Mouse (Mus musculus): ENCODE measurements around the gene Gmcl1.

Gmcl1 gene

DNA sequence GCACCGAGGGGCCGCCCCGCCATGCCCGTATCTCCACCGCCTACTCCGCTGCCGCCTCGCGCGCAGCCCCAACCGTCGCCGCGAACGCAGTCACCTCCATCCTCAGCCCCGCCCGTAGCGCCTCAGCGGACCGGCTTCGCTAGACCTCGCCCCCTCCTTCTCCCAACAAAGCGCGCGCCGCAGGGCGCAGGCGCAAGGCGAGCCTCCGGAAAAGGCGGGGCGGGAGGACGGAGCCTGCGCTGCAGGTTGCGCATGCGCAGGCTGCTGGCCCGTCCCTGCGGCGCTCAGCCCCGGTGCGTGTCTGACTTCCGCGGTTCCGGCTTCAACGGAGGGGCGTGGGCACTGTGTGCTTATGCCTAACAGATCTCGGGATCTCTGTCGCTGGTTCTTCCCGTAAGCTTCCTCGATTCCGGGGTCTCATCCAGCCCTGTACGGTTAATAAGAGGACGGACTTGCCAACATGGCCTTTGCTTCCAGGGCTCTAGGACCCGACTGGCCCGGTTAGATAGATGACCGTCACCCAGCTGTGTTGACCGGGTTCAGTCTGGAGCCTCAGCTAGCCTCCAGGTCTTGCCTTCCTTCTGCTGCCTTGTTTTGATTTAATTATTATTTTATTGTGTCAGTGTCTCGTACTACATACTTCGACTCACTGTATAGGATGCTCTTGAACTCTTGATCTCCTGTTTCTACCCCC, at the start of gene Gmcl1:
Gene Gmcl1, minus strand, starts transcription at position 201 of the 694 bp plus-strand sequence.
- DNase-seq (ENCODE audit: low spot score) = peak; percentile 98

DNA sequence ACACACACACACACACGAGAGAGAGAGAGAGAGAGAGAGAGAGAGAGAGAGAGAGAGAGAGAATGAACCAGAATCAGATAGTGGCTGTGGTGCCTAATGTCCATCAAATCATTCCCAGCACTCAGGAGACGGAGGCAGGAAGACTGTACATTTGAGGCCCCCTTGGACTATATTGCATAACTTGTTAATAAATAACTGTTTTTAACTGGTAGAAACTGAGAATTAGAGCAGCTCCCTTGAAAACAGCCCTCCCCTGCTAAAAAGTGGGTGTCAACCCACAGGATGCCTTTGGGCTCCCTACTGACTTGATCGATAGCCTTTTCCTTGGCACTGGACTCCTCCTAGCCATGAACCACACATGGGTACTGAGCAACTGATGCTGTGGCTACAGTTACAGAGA, 49.2 kb upstream of the Gmcl1 start:
- DNase-seq (ENCODE audit: low spot score) = no peak

DNA sequence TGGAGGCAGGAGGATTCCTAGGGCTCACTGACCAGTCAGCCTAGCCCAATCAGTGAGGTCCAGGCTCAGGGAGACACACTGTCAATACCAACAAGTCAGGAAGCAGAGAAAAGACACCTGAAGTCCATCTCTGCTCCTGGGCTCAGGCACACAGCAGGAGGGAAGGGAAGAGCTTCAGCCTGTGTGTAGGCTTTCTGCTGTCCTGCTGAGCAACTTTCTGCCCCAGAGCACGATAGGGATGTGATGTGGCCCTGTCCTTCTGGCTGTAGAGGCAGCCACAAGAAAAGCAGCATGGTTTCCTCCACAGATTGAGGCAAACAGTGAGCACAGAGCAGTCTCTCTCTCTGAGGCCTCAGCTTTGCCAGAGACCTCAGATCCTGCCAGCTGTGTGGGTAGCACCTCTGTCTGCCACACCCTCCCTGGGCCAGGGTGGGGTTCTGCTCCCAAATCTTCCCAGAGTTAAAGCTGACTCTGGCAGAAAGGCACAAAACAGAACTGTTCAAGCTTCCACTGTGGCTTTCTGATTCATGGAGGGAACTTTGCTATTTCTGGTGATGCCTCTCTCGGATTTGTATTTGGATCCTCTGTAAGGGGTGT, 48.3 kb upstream of the Gmcl1 start:
- no peak for DNase-seq (ENCODE audit: low spot score)

DNA sequence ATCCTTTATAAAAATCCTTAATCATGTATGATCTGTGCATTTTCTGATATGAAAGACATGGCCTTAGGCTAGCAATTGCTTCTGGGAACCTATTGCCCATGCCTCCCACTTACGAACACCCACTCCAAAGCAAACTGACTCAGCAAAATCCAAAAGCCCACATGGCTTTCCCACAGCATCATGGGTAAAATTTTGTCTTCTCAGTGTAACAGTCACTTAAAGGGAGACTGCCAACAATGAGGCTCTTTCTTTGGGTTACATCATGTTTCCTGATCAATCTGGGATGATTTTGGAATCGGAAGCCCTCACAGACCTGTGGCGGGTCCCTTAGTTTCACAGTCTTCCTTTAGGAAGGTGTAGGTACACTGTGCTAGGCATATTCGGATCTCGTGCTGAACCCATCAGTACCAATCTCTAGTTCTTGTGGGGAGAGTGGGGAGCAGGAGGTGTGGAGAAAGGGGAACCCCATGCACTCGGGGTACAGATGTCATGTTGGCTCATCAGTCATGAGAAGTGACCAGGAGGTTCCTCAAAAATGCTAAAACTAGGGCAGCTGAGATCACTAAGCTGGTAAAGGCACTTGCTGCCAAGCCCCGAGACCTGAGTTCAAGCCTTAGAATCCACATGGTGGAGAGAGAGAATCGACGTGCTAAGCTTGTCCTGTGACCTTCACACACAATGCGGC, 45.9 kb upstream of the Gmcl1 start:
- peak; percentile 21 for DNase-seq (ENCODE audit: low spot score)

DNA sequence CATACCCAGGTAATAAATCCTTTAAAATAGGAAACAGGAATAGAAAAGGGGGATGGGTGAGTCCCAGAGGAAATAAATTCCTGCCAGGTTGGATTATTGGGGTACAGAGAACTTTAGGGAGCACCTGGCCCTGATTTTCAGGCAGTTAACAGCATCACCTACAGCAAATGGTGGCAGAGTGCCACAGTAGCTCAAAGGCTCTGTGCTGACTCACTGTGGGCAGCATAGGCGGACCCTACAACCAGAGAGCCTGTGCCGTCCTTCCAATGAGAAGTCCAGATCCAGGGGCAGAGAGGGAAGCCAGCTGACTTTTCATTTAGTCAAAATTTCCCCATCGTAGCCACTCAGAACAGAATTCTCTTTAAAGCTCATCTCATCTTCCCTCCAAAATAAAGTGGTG, 44.0 kb upstream of the Gmcl1 start:
- no peak for DNase-seq (ENCODE audit: low spot score)

DNA sequence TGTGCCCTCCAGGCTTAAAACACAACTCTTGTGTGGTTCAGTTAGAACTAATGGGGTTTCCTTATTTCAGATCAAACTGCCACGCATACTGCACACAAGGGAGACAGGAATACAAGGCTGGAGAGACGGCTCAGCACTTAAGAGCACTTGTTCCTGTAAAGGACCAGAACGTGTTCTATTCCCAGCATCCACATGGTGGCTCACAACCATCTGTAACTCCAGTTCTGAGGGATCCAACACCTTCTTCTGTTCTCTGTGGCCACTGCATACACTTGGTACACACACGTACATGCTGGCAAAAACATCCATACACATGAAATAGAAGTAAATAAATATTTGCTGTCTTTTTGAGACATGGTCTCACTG, 43.5 kb upstream of the Gmcl1 start:
- no peak for DNase-seq (ENCODE audit: low spot score)

DNA sequence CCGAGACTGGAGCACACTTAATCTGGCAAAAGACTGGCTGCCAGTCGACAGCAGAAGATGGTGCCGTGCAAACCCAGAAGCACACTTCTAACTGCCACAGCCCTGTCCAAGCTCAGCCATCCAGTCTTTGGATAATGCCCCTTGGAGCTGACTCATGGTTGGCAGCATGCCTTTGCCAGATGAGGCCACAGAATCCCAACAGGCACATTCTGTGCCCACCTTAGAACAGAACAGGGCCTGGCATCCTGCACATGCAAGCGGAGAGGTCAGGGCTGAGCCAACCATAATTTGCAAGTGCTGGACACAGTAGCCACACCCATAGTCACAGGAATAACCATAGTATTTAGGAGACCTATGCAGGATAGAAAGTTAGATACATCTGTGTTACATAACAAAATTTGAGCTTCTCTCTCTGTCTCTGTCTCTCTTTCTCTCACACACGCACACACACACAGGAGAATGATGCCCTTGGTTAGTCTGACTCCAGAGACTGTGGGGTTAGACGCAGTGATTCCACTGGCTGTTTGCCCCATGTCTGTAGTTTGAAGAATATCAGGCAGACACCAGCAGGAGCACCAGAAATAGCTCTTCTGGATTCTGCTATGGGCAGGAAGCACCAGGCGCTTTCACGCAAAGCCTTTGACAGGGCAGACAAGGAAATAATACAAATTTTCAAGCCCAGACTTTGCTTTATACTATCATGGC, 43.0 kb upstream of the Gmcl1 start:
- DNase-seq (ENCODE audit: low spot score) = peak; percentile 52

DNA sequence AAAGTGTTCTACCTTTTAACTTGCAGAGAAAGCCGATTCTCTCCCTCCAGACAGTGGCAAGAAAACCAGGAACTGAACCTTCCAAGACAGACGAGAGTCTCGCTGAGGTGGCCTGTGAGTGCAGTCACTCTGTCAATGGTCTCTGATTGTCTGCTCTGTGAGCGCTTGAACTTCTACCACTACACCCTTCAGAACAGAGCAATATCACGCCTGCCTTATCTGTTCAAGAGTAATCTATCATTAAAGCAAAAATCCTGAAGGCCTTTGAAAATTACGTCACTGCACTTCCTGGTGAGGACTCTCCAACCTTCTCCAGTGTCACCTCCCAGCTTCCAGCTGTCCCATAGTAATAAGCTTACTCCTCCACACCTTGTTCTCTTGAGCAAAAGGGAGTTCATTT, 41.8 kb upstream of the Gmcl1 start:
- no peak for DNase-seq (ENCODE audit: low spot score)

DNA sequence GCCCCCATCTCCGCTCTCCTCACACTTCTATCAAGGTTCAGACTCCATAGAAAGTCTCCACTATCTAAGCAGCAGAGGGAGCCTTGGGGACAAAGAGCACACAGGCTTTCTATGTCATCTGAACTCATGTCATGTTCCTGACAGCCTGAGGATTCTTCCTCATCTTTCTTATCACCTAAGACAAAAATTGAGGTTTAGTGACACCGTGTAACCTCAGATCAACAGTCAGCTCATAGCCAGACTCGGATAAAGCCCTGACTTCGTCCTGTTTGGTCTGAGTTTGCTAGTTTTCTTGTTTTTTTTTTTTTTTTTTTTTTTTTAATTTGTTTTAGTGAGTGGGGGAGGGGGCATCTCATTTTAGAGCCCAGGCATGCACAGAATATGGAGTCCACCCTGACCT, 40.6 kb upstream of the Gmcl1 start:
- no peak for DNase-seq (ENCODE audit: low spot score)

DNA sequence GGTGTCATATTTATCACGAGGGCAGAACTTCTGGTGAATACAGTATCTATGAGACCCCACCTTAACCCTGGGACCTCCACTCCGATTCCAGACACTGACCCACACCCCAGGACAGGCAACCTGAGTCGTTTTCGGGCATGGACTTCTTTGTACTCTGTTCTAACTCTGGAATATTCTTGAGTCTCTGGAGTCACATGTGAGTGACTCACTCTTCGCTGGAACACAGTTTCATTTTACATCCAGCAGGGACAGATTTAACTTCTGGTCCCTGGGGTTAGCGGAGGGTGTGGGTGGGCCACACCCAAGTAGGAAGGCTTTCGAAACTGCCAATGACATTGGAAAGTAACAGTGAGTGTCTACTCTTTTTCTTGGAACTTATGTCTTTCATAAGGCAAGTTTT, 39.4 kb upstream of the Gmcl1 start:
- DNase-seq (ENCODE audit: low spot score) = peak; percentile 27

DNA sequence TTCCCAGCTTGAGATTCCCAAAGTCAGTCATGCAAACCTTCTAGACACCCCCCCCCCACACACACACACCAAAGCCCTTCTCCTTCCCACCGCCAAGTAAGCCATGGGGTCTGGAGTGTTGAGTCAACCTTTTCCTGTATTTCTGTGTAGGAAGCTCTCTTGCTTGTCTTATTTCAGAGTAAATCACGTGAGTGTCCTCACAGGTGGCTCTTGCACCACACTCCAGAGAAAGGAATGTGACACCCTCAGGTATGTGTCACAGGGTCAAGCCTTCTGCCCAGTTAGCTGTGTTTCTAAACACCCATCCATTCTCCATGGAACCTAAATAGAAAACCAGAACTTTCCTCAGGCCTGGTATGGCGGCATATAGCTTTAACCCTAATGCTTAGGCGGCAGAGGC, 35.8 kb upstream of the Gmcl1 start:
- no peak for DNase-seq (ENCODE audit: low spot score)

DNA sequence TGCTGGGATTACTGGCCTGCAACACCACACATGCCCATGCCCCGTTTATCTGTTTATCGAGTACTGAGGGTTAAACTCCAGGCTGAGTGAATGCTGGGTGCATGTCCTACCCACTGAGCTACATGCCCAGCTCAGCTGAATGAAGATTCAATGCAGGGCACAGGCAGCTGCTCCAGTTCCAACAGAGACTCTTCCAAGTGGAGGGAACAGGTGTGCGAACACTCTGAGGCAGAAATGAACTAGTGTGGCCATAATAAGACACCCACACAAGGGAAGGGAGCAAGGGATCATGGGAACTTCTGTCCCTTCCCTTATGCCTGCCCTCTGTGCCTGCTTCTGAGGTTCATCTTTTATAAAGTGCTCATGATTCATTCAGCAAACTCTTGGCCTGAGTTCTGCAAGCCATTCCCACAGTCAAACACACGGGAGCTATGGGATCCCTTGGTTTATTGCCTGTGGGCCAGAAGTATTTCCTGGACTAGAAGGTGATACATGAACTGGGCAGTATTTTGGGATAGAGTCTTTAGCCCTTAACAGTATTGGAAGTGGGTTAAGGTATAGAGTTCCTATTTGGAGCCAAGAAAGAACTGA, 35.1 kb upstream of the Gmcl1 start:
- no peak for DNase-seq (ENCODE audit: low spot score)

DNA sequence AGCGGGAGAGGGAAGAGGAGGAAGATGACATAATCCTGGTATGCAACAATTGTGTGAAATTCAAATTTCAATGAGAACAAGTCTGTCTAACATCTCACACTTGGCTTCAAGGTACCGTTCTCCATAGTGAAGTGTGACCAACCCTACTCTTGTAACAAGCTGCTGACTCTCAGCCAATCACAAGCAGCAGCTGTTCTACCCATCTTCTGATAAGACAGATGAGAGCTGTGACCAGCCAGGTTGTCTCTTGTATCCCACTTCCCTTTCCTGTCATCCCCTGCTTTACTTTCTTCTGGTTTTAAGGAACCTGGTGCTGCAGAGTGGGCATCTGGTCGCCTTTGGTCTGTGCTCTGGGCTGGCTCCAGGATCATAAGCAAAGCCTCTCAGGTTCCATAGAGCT, 34.3 kb upstream of the Gmcl1 start:
- no peak for DNase-seq (ENCODE audit: low spot score)

DNA sequence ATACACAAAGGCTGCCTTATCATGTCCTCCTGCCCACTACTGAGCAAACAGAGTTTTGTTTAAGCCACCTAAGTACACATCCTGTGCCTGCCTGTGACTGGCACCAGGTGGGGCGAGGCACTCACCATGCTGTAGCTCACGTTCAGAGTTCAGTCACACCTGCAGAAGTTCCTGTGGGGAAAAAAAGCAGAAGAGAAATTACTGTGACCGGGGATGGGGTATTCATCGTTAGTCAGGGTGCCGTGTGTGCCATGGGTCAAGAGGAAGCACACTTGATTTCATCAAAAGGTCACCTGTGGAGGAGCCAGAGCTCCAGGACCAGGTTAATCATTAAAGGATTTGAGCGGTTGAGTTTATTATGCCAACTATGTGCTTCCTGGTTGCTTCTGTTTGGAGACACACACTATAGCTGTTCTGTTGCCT, 32.5 kb upstream of the Gmcl1 start:
- no peak for DNase-seq (ENCODE audit: low spot score)

DNA sequence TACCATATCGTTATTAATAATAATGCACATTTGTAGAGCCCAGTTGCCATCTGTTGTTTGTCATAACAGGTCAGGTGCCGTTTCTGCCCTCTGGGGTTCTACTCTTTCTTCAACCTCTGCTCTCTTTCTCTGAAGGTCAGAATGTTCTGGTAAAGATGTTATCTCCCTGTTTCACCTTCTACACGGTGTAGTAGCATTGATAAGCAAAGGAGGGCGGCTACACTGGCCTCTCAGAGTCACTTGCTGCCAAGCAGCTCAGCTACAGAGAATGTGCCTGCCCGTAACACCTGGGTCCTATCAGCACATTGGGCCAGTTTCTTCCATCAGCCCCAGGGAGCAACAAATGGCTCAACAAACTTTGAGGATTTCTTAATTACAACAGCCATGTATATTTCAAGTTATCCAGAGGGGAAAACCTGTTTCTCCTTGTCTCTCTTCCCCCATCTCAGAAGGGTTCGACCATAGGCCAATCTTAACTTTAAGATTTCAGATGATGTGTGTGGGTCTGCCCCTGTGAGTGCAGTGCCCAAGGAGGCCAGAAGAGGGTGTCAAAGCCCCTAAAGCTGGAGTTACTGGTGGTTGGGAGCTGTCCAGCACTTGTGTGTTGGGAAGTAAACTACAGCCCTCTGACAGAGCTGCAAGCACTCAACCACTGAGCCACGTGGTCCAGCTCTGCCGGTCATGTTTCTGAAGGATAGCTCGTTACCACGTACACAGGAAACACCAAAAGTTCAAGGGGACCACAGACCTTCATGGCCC, 21.1 kb upstream of the Gmcl1 start:
- DNase-seq (ENCODE audit: low spot score) = no peak

DNA sequence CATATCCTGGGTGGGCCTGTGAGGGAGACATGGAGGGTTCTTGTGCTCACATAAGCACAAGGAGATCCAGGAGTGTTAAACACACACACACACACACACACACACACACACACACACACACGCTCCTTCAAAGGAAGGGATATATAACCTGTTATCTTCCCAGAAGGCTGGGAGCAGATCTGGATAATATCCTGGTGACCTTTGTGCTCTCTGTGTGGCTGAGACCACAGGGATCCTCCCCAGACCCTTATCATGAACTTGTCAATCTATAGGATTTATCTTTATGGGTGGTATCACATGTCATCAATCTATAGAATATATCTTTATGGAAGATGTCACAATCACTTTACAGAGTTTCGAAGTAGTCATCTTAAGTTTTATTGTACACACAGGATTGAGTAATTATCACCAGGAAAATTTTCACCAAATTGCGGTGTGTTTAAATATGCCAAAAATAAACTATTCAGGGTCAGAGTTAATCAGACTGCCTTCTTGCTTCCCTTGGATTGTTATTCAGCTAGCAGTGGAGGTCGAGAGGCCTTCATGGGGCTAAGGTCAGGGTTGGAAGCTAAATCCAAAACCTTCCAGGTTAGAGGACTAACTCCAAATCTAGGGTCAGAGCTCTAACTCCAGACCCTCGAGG, 19.8 kb upstream of the Gmcl1 start:
- DNase-seq (ENCODE audit: low spot score) = no peak

DNA sequence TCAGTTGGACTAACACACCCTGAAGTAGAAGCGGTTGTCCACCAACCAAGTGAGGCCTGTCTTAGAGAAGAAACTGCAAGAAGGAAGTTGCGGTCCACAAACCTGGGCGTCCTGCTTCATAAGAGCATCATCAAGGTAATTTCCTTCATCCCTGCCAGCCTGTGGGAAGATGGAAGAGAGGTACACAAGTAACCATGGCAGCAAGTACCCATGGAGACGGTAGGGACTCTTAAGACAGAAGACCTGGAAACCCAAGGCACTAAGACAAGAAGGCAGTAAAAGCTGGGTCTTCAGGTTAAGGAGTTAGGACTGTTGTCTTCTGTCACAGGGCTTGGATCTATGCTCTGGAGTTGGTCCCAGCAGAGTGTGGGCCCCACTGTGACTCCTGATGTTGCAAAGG, 17.8 kb upstream of the Gmcl1 start:
- no peak for DNase-seq (ENCODE audit: low spot score)

DNA sequence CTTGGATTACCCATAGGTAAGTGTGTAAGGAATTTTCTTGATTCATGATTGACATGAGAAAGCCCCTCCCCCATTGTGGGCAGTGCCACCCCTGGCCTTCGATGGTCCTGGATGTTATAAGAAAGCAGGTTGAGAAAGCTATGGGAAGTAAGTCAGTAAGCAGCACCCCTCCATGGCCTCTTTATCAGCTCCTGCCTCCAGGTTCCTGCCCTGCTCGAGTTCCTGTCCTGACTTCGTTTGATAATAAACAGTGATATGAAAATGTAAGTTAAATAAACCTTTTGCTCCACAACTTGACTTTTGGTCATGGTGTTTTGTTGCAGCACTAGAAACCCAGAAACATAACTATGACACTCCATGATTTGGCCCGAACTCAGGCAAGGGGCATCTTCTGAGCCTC, 16.6 kb upstream of the Gmcl1 start:
- DNase-seq (ENCODE audit: low spot score) = no peak

DNA sequence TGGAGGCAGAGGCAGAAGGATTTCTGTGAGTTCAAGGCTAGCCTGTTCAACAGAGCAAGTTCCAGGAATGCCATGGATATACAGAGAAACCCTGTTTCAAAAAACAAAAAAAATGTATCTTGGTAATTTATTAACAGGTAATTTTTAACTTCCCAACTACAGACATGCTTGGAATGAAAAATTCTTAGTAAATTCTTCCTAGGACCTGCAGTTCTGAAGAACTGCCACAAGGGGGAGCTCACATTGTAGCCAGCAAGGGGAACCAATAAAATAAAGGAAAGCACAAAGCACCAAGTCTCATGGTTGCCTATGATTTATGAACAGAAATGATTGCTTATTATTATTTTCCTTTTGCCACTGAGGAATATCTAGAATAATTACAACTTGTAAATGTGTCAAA, 14.0 kb upstream of the Gmcl1 start:
- DNase-seq (ENCODE audit: low spot score) = peak; percentile 65

DNA sequence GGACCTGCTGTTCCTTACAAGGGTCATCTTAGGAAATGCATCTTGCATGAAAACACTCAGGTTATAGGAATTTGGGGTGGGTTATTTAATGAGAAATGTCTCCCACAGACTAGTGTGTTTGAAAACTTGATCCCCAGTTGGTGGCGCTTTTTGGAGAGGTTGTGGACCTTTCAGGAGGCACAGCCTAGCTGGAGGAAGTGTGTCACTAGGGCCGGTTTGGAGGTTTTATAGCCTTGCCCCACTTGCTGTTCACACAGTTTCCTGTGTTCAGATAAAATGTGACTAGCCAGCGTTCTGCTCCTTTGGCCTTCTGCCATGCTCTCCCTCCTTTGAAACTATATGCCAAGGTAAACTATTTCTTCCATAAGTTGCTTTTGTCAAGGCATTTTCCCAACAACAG, 7.5 kb upstream of the Gmcl1 start:
- no peak for DNase-seq (ENCODE audit: low spot score)

DNA sequence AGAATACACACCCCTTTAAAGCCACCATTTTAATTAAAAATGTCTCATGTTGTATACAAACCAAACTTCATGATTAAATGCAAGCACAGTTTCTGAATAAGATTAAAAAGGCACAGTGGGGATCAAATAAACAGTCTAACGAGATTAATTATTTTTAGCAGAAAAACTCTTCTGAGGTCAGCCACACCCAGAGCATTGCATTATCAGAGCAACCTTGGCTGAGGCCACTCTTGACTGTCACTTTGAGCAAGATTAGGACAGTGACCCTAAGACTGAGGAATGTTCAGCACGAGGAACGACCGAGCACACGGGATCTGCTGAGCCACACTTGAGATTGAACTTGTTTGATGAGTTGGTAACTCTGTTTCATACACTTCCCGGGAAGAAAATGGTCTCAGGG, 3.6 kb upstream of the Gmcl1 start:
- no peak for DNase-seq (ENCODE audit: low spot score)
